Mouse (Mus musculus) hindbrain, embryonic 11.5 days (tissue): ENCODE measurements around the gene Smad6. TPM values are rescaled to one million over a fixed set of nuclear protein-coding genes. Genes with fewer than 3 reads are reported as not detected.

Source experiments
- ATAC-seq: fragments of 200-750 bp; cut with Nextera tagmentation; 2 replicates; pipeline ENCODE4 v1.8.0; 2017; ENCODE audit warnings: mild to moderate bottlenecking, moderate TSS enrichment, moderate library complexity; ENCODE audit not compliant: low FRiP score
- DNase-seq: peaks from one replicate; pipeline ENCODE4 v3.0.0-alpha.2; 2015; ENCODE audit warnings: low spot score
- H3K27ac ChIP-seq: fragments of 300-500 bp; sonication (generic); 2 replicates; pipeline ENCODE4 v1.5.1; 2014; ENCODE audit warnings: mild to moderate bottlenecking, low read depth, low read length
- H3K27me3 ChIP-seq: fragments of 300-500 bp; sonication (generic); 2 replicates; pipeline ENCODE4 v1.6.1; 2014; ENCODE audit warnings: mild to moderate bottlenecking, low read length, moderate library complexity, mixed read lengths; ENCODE audit not compliant: control insufficient read depth, insufficient read depth
- H3K36me3 ChIP-seq: fragments of 300-500 bp; sonication (generic); 2 replicates; pipeline ENCODE4 v1.6.1; 2014; ENCODE audit warnings: mild to moderate bottlenecking, low read length, moderate library complexity, mixed read lengths; ENCODE audit not compliant: control insufficient read depth, insufficient read depth
- H3K4me1 ChIP-seq: fragments of 300-500 bp; sonication (generic); replicated peaks from 2 replicates; pipeline ENCODE4 v1.6.1; 2014; ENCODE audit warnings: low read length, mixed read lengths; ENCODE audit not compliant: control insufficient read depth, insufficient read depth
- H3K4me2 ChIP-seq: fragments of 300-500 bp; sonication (generic); replicated peaks from 2 replicates; pipeline ENCODE4 v1.6.1; 2014; ENCODE audit warnings: mild to moderate bottlenecking, low read depth, low read length
- H3K4me3 ChIP-seq: fragments of 300-500 bp; sonication (generic); 2 replicates; pipeline ENCODE4 v1.5.1; 2014; ENCODE audit warnings: low read depth, low read length
- H3K9ac ChIP-seq: fragments of 300-500 bp; sonication (generic); 2 replicates; pipeline ENCODE4 v1.6.1; 2014; ENCODE audit warnings: low read depth, low read length
- H3K9me3 ChIP-seq: fragments of 300-500 bp; sonication (generic); 2 replicates; pipeline ENCODE4 v1.6.1; 2016; ENCODE audit warnings: low read length; ENCODE audit not compliant: control insufficient read depth
- WGBS: fragments of 180-500 bp; shearing (Covaris S2); extraction: QIAGEN DNeasy Blood & Tissue Kit; methylation state at CpG from one replicate; pipeline ENCODE4 v1.1.7; 2014; 5-methylcytosine and 5-hydroxymethylcytosine counted together
- polyA plus RNA-seq: library from polyadenylated mRNA; unstranded; fragments of >200 nt; fragmentation: Nextera tagmentation; extraction: Ambion mirVana; gene quantifications from 2 replicates; pipeline ENCODE4 v1.2.1, GENCODE M21; 2014

Gene Smad6
- polyA plus RNA-seq, 1 experiment from 2014 or later: 5.5 TPM

DNA sequence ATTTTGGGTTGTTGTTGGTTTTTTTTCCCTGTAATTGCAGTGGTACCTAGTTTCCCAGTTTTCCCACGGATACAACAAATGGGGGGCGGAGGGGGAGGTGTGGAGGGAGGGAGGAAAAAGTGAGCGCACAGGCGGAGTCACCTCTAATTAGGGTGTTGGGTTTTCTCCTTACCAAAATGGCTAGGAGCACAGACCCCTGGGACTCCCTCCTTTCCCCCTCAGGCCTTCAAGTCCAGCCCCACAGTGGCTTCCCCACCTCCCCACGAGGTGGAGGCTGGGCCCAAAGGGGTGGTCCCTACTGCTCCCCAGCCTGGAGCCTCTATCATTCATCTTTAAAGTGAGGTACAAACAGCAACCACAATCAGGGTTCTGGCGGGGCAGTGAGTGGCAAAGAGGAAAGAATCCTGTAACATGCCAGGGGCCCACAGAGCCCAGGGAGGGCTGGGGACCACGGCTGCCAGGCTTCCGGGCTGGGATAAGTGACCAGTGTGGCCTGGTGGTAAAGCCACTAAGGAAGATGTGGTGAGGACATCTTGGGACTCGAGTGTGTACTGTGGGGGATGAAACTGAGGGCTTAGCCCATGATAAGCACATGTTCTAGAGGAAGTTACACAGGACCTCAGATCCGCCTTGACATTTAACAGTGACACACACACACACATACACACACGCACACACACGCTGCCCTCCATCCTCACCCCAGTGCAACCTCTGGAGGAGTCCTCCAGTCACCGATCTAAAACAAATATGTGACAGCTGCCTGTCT, 47.4 kb downstream of the Smad6 start:
- DNase-seq (no peak), ATAC-seq (no peak)
- Histone ChIP-seq H3K4me2 (no peak overlapping the region), H3K4me1 (0 out of 2 replicates have a peak, but pooled peaks cover 5% of the 10 kb centered on the region), H3K27me3 (no peaks in the 10 kb centered on the region), H3K4me3 (no peak overlapping the region), H3K9ac (no peak overlapping the region), H3K27ac (no peak overlapping the region), H3K9me3 (no peaks in the 10 kb centered on the region), H3K36me3 (0 out of 2 replicates have a peak, but pooled peaks cover 2% of the 10 kb centered on the region)
- WGBS: 53% methylated on average over 13 of the region's 13 CpGs

DNA sequence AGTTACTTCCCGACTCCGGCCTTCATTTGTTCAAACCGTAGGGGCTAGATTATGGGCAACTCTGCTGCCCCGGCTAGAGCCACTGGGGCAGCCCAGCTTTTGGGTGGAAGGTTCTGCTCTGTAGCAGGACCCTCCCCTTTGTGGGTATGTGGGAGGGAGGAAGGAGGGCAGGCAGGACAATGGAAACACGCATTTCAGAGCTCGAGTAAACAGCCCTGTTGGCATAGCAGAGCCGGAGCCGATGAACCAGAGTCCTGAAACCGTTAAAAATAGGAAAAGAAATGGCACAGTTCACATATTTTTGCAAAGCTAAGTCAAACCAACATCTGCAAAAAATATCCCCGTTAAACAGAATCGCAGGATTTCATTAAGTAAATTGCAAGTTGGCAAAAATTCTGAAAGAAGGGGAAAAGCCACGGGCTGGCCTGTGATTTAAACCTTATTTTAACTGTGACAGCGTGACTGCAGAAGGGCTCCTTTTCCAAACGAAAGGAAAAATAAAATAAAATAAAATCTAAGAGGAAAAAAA, 48.1 kb downstream of the Smad6 start:
- Histone ChIP-seq H3K4me1 (0 out of 2 replicates have a peak, but pooled peaks cover 5% of the 10 kb centered on the region), H3K9ac (no peak overlapping the region), H3K27ac (no peak overlapping the region), H3K9me3 (no peaks in the 10 kb centered on the region), H3K36me3 (0 out of 2 replicates have a peak, but pooled peaks cover 2% of the 10 kb centered on the region), H3K4me3 (no peak overlapping the region), H3K4me2 (no peak overlapping the region), H3K27me3 (no peaks in the 10 kb centered on the region)
- 45% methylated on average over 14 of the region's 14 CpGs for WGBS
- ATAC-seq: no peak
- no peak for DNase-seq

- Histone ChIP-seq H3K36me3 (0 out of 2 replicates have a peak, but pooled peaks cover 2% of the 10 kb centered on the region), H3K4me3 (no peak overlapping the region), H3K27ac (no peak overlapping the region), H3K4me1 (0 out of 2 replicates have a peak, but pooled peaks cover 5% of the 10 kb centered on the region), H3K4me2 (no peak overlapping the region), H3K27me3 (no peaks in the 10 kb centered on the region), H3K9me3 (no peaks in the 10 kb centered on the region), H3K9ac (no peak overlapping the region)
- ATAC-seq (no peak), DNase-seq (no peak)
- 94% methylated on average over 11 of the region's 11 CpGs for WGBS
Observed at GRCm38 (mm10) chr9:63972576-63973290, 49.1 kb downstream of the Smad6 start.

- no peak overlapping the region for H3K4me2 ChIP-seq
- H3K4me1 ChIP-seq: 0 out of 2 replicates have a peak, but pooled peaks cover 5% of the 10 kb centered on the region
- no peaks in the 10 kb centered on the region for H3K36me3 ChIP-seq
- H3K27me3 ChIP-seq: no peaks in the 10 kb centered on the region
- H3K9me3 ChIP-seq: no peaks in the 10 kb centered on the region
- ATAC-seq: no peak
- DNase-seq: no peak
- WGBS: 57% methylated on average over 4 of the region's 4 CpGs
- H3K4me3 ChIP-seq: no peak overlapping the region
- no peak overlapping the region for H3K9ac ChIP-seq
- no peak overlapping the region for H3K27ac ChIP-seq
Observed at GRCm38 (mm10) chr9:63971557-63971956, 50.3 kb downstream of the Smad6 start.

DNA sequence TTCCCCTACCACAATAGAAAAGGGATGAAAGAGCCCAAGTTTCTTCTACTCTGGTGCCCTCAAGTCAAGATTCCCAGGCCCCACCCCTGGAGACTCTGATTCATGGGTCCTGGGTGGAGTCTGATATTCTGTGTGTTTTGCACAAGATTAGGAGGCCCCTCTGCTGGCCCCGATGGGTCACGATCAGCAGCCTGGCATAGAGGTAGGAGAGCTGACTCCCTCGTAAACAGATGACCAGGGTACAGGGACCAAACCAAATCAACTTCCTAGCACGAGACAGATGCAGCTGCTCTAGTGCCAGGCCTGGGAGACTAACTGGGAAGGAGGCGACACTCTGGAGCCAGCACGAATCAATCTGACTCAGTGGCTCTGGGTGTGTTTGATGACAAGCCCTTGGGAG, 51.0 kb downstream of the Smad6 start:
- Histone ChIP-seq H3K9ac (no peak overlapping the region), H3K27ac (no peak overlapping the region), H3K36me3 (no peaks in the 10 kb centered on the region), H3K27me3 (no peaks in the 10 kb centered on the region), H3K4me1 (0 out of 2 replicates have a peak, but pooled peaks cover 4% of the 10 kb centered on the region), H3K4me3 (no peak overlapping the region), H3K4me2 (no peak overlapping the region), H3K9me3 (no peaks in the 10 kb centered on the region)
- 90% methylated on average over 6 of the region's 6 CpGs for WGBS
- DNase-seq (no peak), ATAC-seq (no peak)

DNA sequence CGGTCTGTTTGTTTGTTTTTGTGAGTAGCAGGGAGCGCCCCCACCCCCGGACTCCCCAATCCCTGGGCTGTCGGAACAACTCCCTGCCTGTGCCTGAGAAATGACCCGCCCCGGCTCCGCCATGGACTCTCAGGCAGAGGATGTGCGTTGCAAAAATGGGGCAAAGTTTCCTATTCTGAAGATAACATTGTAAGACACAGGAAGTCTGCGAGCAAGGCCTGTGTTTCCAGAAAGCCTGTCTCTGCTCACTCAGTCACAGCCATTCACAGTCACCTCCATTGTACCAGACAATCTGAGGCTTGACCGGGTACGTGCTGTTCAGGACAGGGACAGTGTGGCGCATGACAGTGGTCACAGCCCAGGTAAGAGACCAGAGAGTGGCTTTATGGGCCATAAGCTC, 51.5 kb downstream of the Smad6 start:
- H3K27ac ChIP-seq: no peak overlapping the region
- 0 out of 2 replicates have a peak, but pooled peaks cover 3% of the 10 kb centered on the region for H3K4me1 ChIP-seq

GRCm38 (mm10) chr9:63969467-63969866, 52.4 kb downstream of the Smad6 start:
- no peaks in the 10 kb centered on the region for H3K27me3 ChIP-seq
- H3K27ac ChIP-seq: no peak overlapping the region
- ATAC-seq (no peak), DNase-seq (no peak)
- no peak overlapping the region for H3K9ac ChIP-seq
- H3K4me2 ChIP-seq: no peak overlapping the region
- 0 out of 2 replicates have a peak, but pooled peaks cover 2% of the 10 kb centered on the region for H3K4me1 ChIP-seq
- no peak overlapping the region for H3K4me3 ChIP-seq
- no peaks in the 10 kb centered on the region for H3K36me3 ChIP-seq
- no peaks in the 10 kb centered on the region for H3K9me3 ChIP-seq
- WGBS: 92% methylated on average over 10 of the region's 10 CpGs

More for the DNA sequence above, 51.5 kb downstream of the Smad6 start:
- Histone ChIP-seq H3K36me3 (no peaks in the 10 kb centered on the region), H3K4me3 (no peak overlapping the region), H3K9me3 (no peaks in the 10 kb centered on the region), H3K4me2 (no peak overlapping the region), H3K27me3 (no peaks in the 10 kb centered on the region), H3K9ac (no peak overlapping the region)
- 77% methylated on average over 12 of the region's 12 CpGs for WGBS
- DNase-seq (no peak), ATAC-seq (no peak)

- no peaks in the 10 kb centered on the region for H3K27me3 ChIP-seq
- no peak overlapping the region for H3K4me3 ChIP-seq
- H3K4me1 ChIP-seq: no peaks in the 10 kb centered on the region
- H3K9ac ChIP-seq: no peak overlapping the region
- no peaks in the 10 kb centered on the region for H3K9me3 ChIP-seq
- H3K4me2 ChIP-seq: no peak overlapping the region
- DNase-seq (no peak), ATAC-seq (no peak)
- no peak overlapping the region for H3K27ac ChIP-seq
- H3K36me3 ChIP-seq: no peaks in the 10 kb centered on the region
- WGBS: 79% methylated on average over 9 of the region's 9 CpGs
Observed at GRCm38 (mm10) chr9:63968592-63968991, 53.3 kb downstream of the Smad6 start.
